Mouse (Mus musculus): ENCODE data around the gene AI481877. TPM values are rescaled to one million over a fixed set of nuclear protein-coding genes. Genes with fewer than 3 reads are reported as not detected.

The AI481877 gene
- polyA plus RNA-seq, 1 experiment = not detected

GRCm38 (mm10) chr4:59015181-59015580 lies 123.6 kb downstream of the AI481877 start:
- Histone ChIP-seq H3K4me1 (ENCODE audit: control insufficient read depth) (peaks cover 25% of the 10 kb centered on the region), H3K4me3 (replicated peaks) (no peak overlapping the region), H3K36me3 (ENCODE audit: control insufficient read depth) (peaks cover 42% of the 10 kb centered on the region), H3K9me3 (ENCODE audit: control insufficient read depth, low read length) (no peaks in the 10 kb centered on the region), H3K27me3 (ENCODE audit: control insufficient read depth) (no peaks in the 10 kb centered on the region)
- no peak for TF ChIP-seq GATA1 (IDR thresholded peaks at IDR 0.05; ENCODE audit: low read length)
- no peak for TF ChIP-seq TAL1 (IDR thresholded peaks at IDR 0.05; ENCODE audit: low read length)

- Histone ChIP-seq H3K4me1 (ENCODE audit: control insufficient read depth) (peaks cover 44% of the 10 kb centered on the region), H3K4me3 (replicated peaks) (no peak overlapping the region), H3K36me3 (ENCODE audit: control insufficient read depth) (peaks cover 16% of the 10 kb centered on the region), H3K27me3 (ENCODE audit: control insufficient read depth) (no peaks in the 10 kb centered on the region), H3K9me3 (ENCODE audit: control insufficient read depth, low read length) (no peaks in the 10 kb centered on the region)
- TF ChIP-seq TAL1 (IDR thresholded peaks at IDR 0.05; ENCODE audit: low read length) = no peak
- 0 out of 2 replicates have a peak, but pooled peaks have one; percentile 19 for TF ChIP-seq GATA1 (IDR thresholded peaks at IDR 0.05; ENCODE audit: low read length)
Measured at GRCm38 (mm10) chr4:59011446-59011845, 127.3 kb downstream of the AI481877 start.

- H3K27me3 ChIP-seq (ENCODE audit: control insufficient read depth) = no peaks in the 10 kb centered on the region
- H3K9me3 ChIP-seq (ENCODE audit: control insufficient read depth, low read length) = no peaks in the 10 kb centered on the region
- TF ChIP-seq TAL1 (IDR thresholded peaks at IDR 0.05; ENCODE audit: low read length) (no peak), GATA1 (IDR thresholded peaks at IDR 0.05; ENCODE audit: low read length) (no peak)
- no peak overlapping the region for H3K4me3 ChIP-seq (replicated peaks)
- peaks cover 8% of the 10 kb centered on the region for H3K36me3 ChIP-seq (ENCODE audit: control insufficient read depth)
- peaks cover 54% of the 10 kb centered on the region for H3K4me1 ChIP-seq (ENCODE audit: control insufficient read depth)
Measured at GRCm38 (mm10) chr4:59009696-59010095, 129.1 kb downstream of the AI481877 start.

- H3K9me3 ChIP-seq (ENCODE audit: control insufficient read depth, low read length) = no peaks in the 10 kb centered on the region
- H3K36me3 ChIP-seq (ENCODE audit: control insufficient read depth) = peaks cover 8% of the 10 kb centered on the region
- TF ChIP-seq TAL1 (IDR thresholded peaks at IDR 0.05; ENCODE audit: low read length) = no peak
- no peak for TF ChIP-seq GATA1 (IDR thresholded peaks at IDR 0.05; ENCODE audit: low read length)
- no peak overlapping the region for H3K4me3 ChIP-seq (replicated peaks)
- H3K4me1 ChIP-seq (ENCODE audit: control insufficient read depth) = peaks cover 59% of the 10 kb centered on the region
- no peaks in the 10 kb centered on the region for H3K27me3 ChIP-seq (ENCODE audit: control insufficient read depth)
Measured at GRCm38 (mm10) chr4:59009186-59009585, 129.6 kb downstream of the AI481877 start.

- Histone ChIP-seq H3K4me1 (ENCODE audit: control insufficient read depth) (peaks cover 70% of the 10 kb centered on the region), H3K27me3 (ENCODE audit: control insufficient read depth) (no peaks in the 10 kb centered on the region), H3K4me3 (replicated peaks) (no peak overlapping the region), H3K36me3 (ENCODE audit: control insufficient read depth) (no peaks in the 10 kb centered on the region), H3K9me3 (ENCODE audit: control insufficient read depth, low read length) (no peaks in the 10 kb centered on the region)
- TF ChIP-seq TAL1 (IDR thresholded peaks at IDR 0.05; ENCODE audit: low read length) = no peak
- no peak for TF ChIP-seq GATA1 (IDR thresholded peaks at IDR 0.05; ENCODE audit: low read length)
Measured at GRCm38 (mm10) chr4:59007974-59008373, 130.8 kb downstream of the AI481877 start.

- TF ChIP-seq TAL1 (IDR thresholded peaks at IDR 0.05; ENCODE audit: low read length) (no peak), GATA1 (IDR thresholded peaks at IDR 0.05; ENCODE audit: low read length) (no peak)
- peaks cover 77% of the 10 kb centered on the region for H3K4me1 ChIP-seq (ENCODE audit: control insufficient read depth)
- no peaks in the 10 kb centered on the region for H3K36me3 ChIP-seq (ENCODE audit: control insufficient read depth)
- H3K27me3 ChIP-seq (ENCODE audit: control insufficient read depth) = no peaks in the 10 kb centered on the region
- H3K4me3 ChIP-seq (replicated peaks) = no peak overlapping the region
- H3K9me3 ChIP-seq (ENCODE audit: control insufficient read depth, low read length) = no peaks in the 10 kb centered on the region
Measured at GRCm38 (mm10) chr4:59007016-59007415, 131.8 kb downstream of the AI481877 start.

- no peaks in the 10 kb centered on the region for H3K27me3 ChIP-seq (ENCODE audit: control insufficient read depth)
- H3K4me1 ChIP-seq (ENCODE audit: control insufficient read depth) = peaks cover 71% of the 10 kb centered on the region
- no peak for TF ChIP-seq TAL1 (IDR thresholded peaks at IDR 0.05; ENCODE audit: low read length)
- no peaks in the 10 kb centered on the region for H3K36me3 ChIP-seq (ENCODE audit: control insufficient read depth)
- no peaks in the 10 kb centered on the region for H3K9me3 ChIP-seq (ENCODE audit: control insufficient read depth, low read length)
- H3K4me3 ChIP-seq (replicated peaks) = no peak overlapping the region
Measured at GRCm38 (mm10) chr4:59006211-59006610, 132.6 kb downstream of the AI481877 start.

GRCm38 (mm10) chr4:59003806-59004200 lies 135.0 kb downstream of the AI481877 start:
- no peaks in the 10 kb centered on the region for H3K9me3 ChIP-seq (ENCODE audit: control insufficient read depth, low read length)
- no peaks in the 10 kb centered on the region for H3K36me3 ChIP-seq (ENCODE audit: control insufficient read depth)
- peak overlapping the region; percentile 97 for H3K4me3 ChIP-seq (replicated peaks)
- H3K27me3 ChIP-seq (ENCODE audit: control insufficient read depth) = no peaks in the 10 kb centered on the region
- H3K4me1 ChIP-seq (ENCODE audit: control insufficient read depth) = peaks cover 55% of the 10 kb centered on the region
- TF ChIP-seq GATA1 (IDR thresholded peaks at IDR 0.05; ENCODE audit: low read length) (no peak), TAL1 (IDR thresholded peaks at IDR 0.05; ENCODE audit: low read length) (no peak)

- H3K36me3 ChIP-seq (ENCODE audit: control insufficient read depth) = no peaks in the 10 kb centered on the region
- H3K4me1 ChIP-seq (ENCODE audit: control insufficient read depth) = peaks cover 54% of the 10 kb centered on the region
- no peaks in the 10 kb centered on the region for H3K27me3 ChIP-seq (ENCODE audit: control insufficient read depth)
- H3K4me3 ChIP-seq (replicated peaks) = peak within 1 kb of the TSS; percentile 97
- H3K9me3 ChIP-seq (ENCODE audit: control insufficient read depth, low read length) = no peaks in the 10 kb centered on the region
- no peak for TF ChIP-seq GATA1 (IDR thresholded peaks at IDR 0.05; ENCODE audit: low read length)
- no peak for TF ChIP-seq TAL1 (IDR thresholded peaks at IDR 0.05; ENCODE audit: low read length)
Measured at GRCm38 (mm10) chr4:59002948-59003805, 135.6 kb downstream of the AI481877 start, which contains the start of gene Gm20503. Gene Gm20503 (plus strand): TSS chr4:59003210.
